Comparison of ENCODE assay signal across 19 mouse cellular contexts in genomic region chr12:9042316-9042715, GRCm38 (mm10).
"Had no signal": no experiment of that assay in that cellular context is flagged by ENCODE, and none has a peak within 500 bp of the region (broad histone marks: within the 10 kb centered on the region; RNA-seq: fewer than 3 reads in every experiment).

No protein-coding gene starts in this region.

- ATAC-seq: midbrain, embryonic 15.5 days had no signal

- H3K4me1 ChIP-seq: midbrain, embryonic 15.5 days; neural tube, embryonic 13.5 days; neural tube, embryonic 15.5 days had no signal

- H3K9me3 ChIP-seq: midbrain, embryonic 10.5 days; midbrain, embryonic 13.5 days; midbrain, embryonic 15.5 days; neural tube, embryonic 13.5 days; neural tube, embryonic 15.5 days had no signal

- H3K27ac ChIP-seq: liver, embryonic 14.5 days; midbrain, embryonic 10.5 days; midbrain, embryonic 13.5 days; midbrain, embryonic 15.5 days; neural tube, embryonic 13.5 days; neural tube, embryonic 15.5 days had no signal

- H3K4me2 ChIP-seq: lung, embryonic 14.5 days; midbrain, embryonic 13.5 days; midbrain, embryonic 15.5 days; neural tube, embryonic 13.5 days; neural tube, embryonic 15.5 days had no signal

- H3K9ac ChIP-seq: liver, embryonic 14.5 days; lung, embryonic 14.5 days; midbrain, embryonic 13.5 days; midbrain, embryonic 15.5 days; neural tube, embryonic 13.5 days; neural tube, embryonic 15.5 days had no signal

- H3K36me3 ChIP-seq: midbrain, embryonic 10.5 days; midbrain, embryonic 15.5 days; neural tube, embryonic 15.5 days had no signal

- H3K4me3 ChIP-seq: midbrain, embryonic 10.5 days; midbrain, embryonic 13.5 days; midbrain, embryonic 15.5 days; myocyte; neural tube, embryonic 13.5 days; neural tube, embryonic 15.5 days had no signal

- H3K27me3 ChIP-seq: midbrain, embryonic 13.5 days; midbrain, embryonic 15.5 days; neural tube, embryonic 13.5 days; neural tube, embryonic 15.5 days had no signal

- DNase-seq: lung, adult 18-20 months; lung, embryonic 14.5 days; lung, postnatal 10 days; lung, postnatal 4 days; retina, postnatal 1 day; right cerebral cortex, adult 18-20 months; right cerebral cortex, postnatal 25 days; right cerebral cortex, postnatal 4 days; spleen, adult 18-20 months; thymus, adult 18-20 months; thymus, postnatal 14 days; thymus, postnatal 36 days had no signal
